Mouse (Mus musculus) kidney, embryonic 15.5 days (tissue): Measurements from ENCODE around the gene Aarsd1. TPM values are rescaled to one million over a fixed set of nuclear protein-coding genes. Genes with fewer than 3 reads are reported as not detected.
"Not testable (repeated sequence)": the region's sequence is repeated elsewhere in the genome, so short reads cannot be mapped to it uniquely, and the experiment has no call there.

Experiments
- ATAC-seq: fragments of 200-750 bp; cut with Nextera tagmentation; replicated peaks from 2 replicates; pipeline ENCODE4 v1.8.0; 2017; ENCODE audit warnings: moderate TSS enrichment; ENCODE audit not compliant: low FRiP score
- H3K27ac ChIP-seq: fragments of 300-500 bp; sonication (generic); 2 replicates; pipeline ENCODE4 v1.5.1; 2015; ENCODE audit warnings: mild to moderate bottlenecking, inconsistent platforms
- H3K27me3 ChIP-seq: fragments of 300-500 bp; sonication (generic); 2 replicates; pipeline ENCODE4 v1.6.1; 2015; ENCODE audit warnings: inconsistent platforms
- H3K36me3 ChIP-seq: fragments of 300-500 bp; sonication (generic); 2 replicates; pipeline ENCODE4 v1.6.1; 2015; ENCODE audit warnings: inconsistent platforms
- H3K4me1 ChIP-seq: fragments of 300-500 bp; sonication (generic); 2 replicates; pipeline ENCODE4 v1.6.1; 2015; ENCODE audit warnings: inconsistent platforms
- H3K4me2 ChIP-seq: fragments of 300-500 bp; sonication (generic); 2 replicates; pipeline ENCODE4 v1.6.1; 2015; ENCODE audit warnings: moderate library complexity, mild to moderate bottlenecking, inconsistent platforms
- H3K4me3 ChIP-seq: fragments of 300-500 bp; sonication (generic); replicated peaks from 2 replicates; pipeline ENCODE4 v1.5.1; 2015; ENCODE audit warnings: mild to moderate bottlenecking, inconsistent platforms
- H3K9ac ChIP-seq: fragments of 300-500 bp; sonication (generic); 2 replicates; pipeline ENCODE4 v1.6.1; 2015; ENCODE audit warnings: mild to moderate bottlenecking, inconsistent platforms
- H3K9me3 ChIP-seq: fragments of 300-500 bp; sonication (generic); replicated peaks from 2 replicates; pipeline ENCODE4 v1.6.1; 2016; ENCODE audit warnings: inconsistent platforms
- WGBS: fragments of 180-500 bp; shearing (Covaris S2); methylation state at CpG from one replicate; pipeline ENCODE4 v1.1.7; 2015; ENCODE audit warnings: mixed read lengths; 5-methylcytosine and 5-hydroxymethylcytosine counted together
- polyA plus RNA-seq: library from polyadenylated mRNA; unstranded; fragments of >200 nt; fragmentation: Nextera tagmentation; extraction: Ambion mirVana; gene quantifications from 2 replicates; pipeline ENCODE4 v1.2.1, GENCODE M21; 2015

Aarsd1 gene
- polyA plus RNA-seq, 1 experiment from 2014 or later = 87.2 TPM

DNA sequence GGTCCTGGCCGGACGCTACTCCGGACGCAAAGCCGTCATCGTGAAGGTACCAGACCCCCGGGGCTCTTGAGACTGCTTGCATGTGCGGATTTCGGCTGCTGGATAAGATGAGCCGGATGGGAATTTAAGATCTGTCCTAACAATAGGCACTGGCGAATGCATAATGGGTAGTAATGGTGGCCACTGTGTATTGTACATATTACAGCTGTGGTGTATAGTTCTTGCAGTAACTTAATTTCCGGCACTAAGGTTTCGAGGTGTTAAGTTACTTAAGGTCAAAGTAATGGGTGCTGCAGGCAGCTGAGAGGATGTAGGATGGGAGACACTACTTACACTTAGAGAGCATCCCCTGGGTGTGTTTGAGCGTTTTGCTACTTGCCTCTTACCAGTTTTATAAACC, 25.3 kb upstream of the Aarsd1 start:
- Histone ChIP-seq H3K36me3 (peaks cover 34% of the 10 kb centered on the region), H3K4me1 (peaks cover 26% of the 10 kb centered on the region), H3K4me2 (peak overlapping the region; percentile 81), H3K9ac (peak overlapping the region; percentile 89), H3K27ac (peak overlapping the region; percentile 93), H3K27me3 (no peaks in the 10 kb centered on the region), H3K4me3 (peak overlapping the region; percentile 87), H3K9me3 (no peaks in the 10 kb centered on the region)
- WGBS = under 1% methylated on average over 14 of the region's 14 CpGs
- no peak for ATAC-seq

DNA sequence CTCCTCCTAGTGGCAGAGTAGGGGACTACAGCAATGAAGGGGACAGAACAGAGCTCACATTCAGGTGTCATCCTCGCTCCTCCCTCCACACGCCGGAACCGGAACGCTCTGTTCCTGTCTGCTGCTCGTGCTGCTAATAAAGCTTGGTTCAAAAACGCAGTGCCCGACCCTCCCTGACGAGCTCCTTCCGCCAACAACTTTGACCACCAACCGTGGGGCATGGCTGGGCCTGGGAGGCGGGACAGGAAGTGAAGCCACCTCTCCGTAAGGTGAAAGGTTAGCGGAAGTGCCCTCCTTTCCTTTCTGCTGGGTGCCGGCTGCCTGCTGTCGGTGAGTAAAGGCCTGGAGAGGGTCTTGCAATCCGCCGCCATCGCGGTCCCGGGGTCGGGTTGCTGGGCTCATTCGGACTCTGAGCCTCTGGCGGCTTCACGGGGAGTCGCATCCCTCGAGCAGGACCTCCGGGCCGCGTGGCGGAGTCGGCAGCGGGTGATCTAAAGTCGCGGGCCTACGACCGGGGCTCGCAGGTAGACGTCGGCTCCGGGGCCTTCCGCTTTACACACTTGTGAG, 24.8 kb upstream of the Aarsd1 start, which contains the start of gene Rpl27:
Gene Rpl27, plus strand, starts transcription at position 172 of the 567 bp plus-strand sequence.
- Histone ChIP-seq H3K27ac (peak within 1 kb of the TSS; percentile 93), H3K9me3 (no peaks in the 10 kb centered on the region), H3K4me3 (peak within 1 kb of the TSS; percentile 87), H3K36me3 (peaks cover 34% of the 10 kb centered on the region), H3K4me2 (peak within 1 kb of the TSS; percentile 81), H3K9ac (peak within 1 kb of the TSS; percentile 89), H3K27me3 (no peaks in the 10 kb centered on the region), H3K4me1 (peaks cover 21% of the 10 kb centered on the region)
- peak; percentile 98 for ATAC-seq
- 0% methylated on average over 42 of the region's 42 CpGs for WGBS

DNA sequence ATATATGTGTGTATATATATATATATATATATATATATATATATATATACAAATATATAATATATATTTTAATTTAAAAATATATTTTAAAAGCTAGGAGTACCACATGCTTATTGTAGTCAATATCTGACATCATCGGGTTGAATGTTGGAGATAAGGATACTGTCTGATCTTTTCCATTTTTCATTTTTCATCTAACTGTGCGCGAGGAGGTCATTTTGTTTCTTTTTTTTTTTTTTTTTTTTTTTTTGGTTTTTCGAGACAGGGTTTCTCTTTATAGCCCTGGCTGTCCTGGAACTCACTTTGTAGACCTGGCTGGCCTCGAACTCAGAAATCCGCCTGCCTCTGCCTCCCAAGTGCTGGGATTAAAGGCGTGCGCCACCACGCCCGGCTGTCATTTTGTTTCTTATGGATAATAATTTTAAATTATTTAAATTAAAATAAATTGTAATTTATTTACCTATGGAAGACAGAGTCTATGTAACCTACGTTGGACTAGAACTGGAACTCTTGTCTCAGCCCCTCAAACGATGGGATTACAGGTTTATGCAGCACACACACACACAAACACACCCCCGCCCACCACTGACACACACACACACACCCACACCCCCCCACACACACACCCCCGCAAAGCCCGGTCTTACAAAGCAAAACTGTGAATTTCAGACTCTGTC, 24.2 kb upstream of the Aarsd1 start:
- Histone ChIP-seq H3K36me3 (peaks cover 30% of the 10 kb centered on the region), H3K4me2 (peak overlapping the region; percentile 60), H3K4me3 (peak overlapping the region; percentile 87), H3K4me1 (peaks cover 21% of the 10 kb centered on the region)
- not testable (repeated sequence) for H3K9me3 ChIP-seq, H3K27me3 ChIP-seq, ATAC-seq, H3K27ac ChIP-seq, H3K9ac ChIP-seq
- 40% methylated on average over 15 of the region's 15 CpGs for WGBS

DNA sequence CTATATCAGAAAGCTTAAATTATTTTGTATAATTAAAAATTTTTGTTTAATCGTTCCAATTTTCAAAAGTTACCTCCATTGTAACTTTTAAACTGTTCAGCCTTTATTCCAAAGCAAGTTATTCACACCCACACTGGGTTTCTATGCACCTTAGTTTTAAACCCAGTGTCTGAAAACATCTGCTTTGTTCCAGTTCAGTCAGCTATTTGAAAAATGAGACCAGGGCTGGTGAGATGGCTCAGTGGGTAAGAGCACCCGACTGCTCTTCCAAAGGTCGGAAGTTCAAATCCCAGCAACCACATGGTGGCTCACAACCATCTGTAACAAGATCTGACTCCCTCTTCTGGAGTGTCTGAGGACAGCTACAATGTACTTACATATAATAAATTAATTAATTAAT, 20.6 kb upstream of the Aarsd1 start:
- not testable (repeated sequence) for H3K27ac ChIP-seq, H3K4me1 ChIP-seq, H3K4me3 ChIP-seq, H3K4me2 ChIP-seq, H3K27me3 ChIP-seq, H3K9me3 ChIP-seq, ATAC-seq, H3K9ac ChIP-seq
- H3K36me3 ChIP-seq = peaks cover 31% of the 10 kb centered on the region
- 47% methylated on average over 3 of the region's 3 CpGs for WGBS

DNA sequence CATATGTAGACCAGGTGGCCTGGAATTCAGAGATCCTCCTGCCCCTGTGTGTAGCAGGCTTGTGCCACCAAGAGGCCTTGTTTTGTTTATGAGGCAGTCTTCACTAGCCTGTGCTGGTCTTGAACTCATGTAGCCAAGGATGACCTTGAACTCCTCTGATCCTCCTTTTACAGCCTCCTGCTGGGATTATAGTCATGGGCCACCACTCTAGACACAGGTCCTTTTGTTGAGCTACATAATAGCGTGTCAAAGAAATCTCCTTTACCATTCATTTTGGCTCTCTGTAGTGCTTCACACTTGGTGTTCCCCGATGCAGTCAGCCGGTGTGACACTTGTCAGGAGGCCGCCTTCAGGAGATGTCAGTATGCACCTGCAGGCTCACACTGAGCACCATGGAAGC, 19.5 kb upstream of the Aarsd1 start:
- H3K27me3 ChIP-seq = no peaks in the 10 kb centered on the region
- H3K4me1 ChIP-seq = 0 out of 2 replicates have a peak, but pooled peaks cover 4% of the 10 kb centered on the region
- no peak overlapping the region for H3K4me2 ChIP-seq
- H3K4me3 ChIP-seq = no peak overlapping the region
- peaks cover 40% of the 10 kb centered on the region for H3K36me3 ChIP-seq
- no peaks in the 10 kb centered on the region for H3K9me3 ChIP-seq
- H3K9ac ChIP-seq = no peak overlapping the region
- no peak overlapping the region for H3K27ac ChIP-seq
- 90% methylated on average over 4 of the region's 4 CpGs for WGBS
- ATAC-seq = no peak

DNA sequence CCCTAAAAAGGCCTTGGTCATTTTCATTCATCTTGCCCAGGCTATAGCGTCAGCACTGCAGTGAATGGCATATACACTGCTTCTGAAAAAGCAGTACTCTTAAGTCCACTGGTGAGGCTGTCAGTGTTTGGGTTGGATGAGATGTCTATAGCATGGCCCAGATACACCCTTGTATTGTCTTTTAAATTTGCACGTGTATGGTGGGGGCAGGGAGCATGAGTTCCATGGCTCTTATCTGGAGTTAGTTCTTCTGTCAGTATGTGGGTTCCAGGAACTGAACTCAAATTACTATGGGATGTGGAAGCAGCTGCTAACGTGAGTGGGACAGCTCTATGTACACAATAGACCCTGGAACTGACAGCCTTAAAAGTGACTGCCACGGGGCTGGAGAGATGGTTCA, 18.4 kb upstream of the Aarsd1 start:
- WGBS = 87% methylated on average over 4 of the region's 4 CpGs
- no peaks in the 10 kb centered on the region for H3K9me3 ChIP-seq
- no peak overlapping the region for H3K4me3 ChIP-seq
- no peak overlapping the region for H3K27ac ChIP-seq
- ATAC-seq = no peak
- H3K27me3 ChIP-seq = no peaks in the 10 kb centered on the region
- H3K4me1 ChIP-seq = 0 out of 2 replicates have a peak, but pooled peaks cover 4% of the 10 kb centered on the region
- no peak overlapping the region for H3K4me2 ChIP-seq
- peaks cover 51% of the 10 kb centered on the region for H3K36me3 ChIP-seq
- H3K9ac ChIP-seq = no peak overlapping the region

DNA sequence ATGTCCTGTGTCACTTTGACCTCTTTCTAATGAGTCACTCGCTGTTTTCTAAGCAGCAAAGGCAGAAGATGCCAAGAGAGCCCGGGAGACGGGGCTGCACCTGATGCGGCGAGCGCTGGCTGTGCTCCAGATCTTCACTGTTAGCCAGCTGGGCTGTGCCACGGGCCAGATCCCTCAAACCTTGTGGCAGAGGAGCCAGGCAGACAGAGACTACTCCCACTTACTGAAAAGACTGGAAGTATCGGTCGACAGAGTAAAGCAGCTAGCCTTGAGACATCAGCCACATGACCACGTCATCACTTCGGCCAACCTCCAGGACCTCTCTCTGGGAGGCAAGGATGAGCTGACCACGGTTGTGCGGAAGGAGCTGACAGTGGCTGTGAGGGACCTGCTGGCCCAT, 16.0 kb upstream of the Aarsd1 start:
- H3K4me2 ChIP-seq = no peak overlapping the region
- H3K9me3 ChIP-seq = no peaks in the 10 kb centered on the region
- H3K4me1 ChIP-seq = 0 out of 2 replicates have a peak, but pooled peaks cover 4% of the 10 kb centered on the region
- no peaks in the 10 kb centered on the region for H3K27me3 ChIP-seq
- WGBS = 89% methylated on average over 13 of the region's 13 CpGs
- no peak overlapping the region for H3K4me3 ChIP-seq
- H3K36me3 ChIP-seq = peaks cover 70% of the 10 kb centered on the region
- no peak overlapping the region for H3K27ac ChIP-seq
- H3K9ac ChIP-seq = no peak overlapping the region
- ATAC-seq = no peak

DNA sequence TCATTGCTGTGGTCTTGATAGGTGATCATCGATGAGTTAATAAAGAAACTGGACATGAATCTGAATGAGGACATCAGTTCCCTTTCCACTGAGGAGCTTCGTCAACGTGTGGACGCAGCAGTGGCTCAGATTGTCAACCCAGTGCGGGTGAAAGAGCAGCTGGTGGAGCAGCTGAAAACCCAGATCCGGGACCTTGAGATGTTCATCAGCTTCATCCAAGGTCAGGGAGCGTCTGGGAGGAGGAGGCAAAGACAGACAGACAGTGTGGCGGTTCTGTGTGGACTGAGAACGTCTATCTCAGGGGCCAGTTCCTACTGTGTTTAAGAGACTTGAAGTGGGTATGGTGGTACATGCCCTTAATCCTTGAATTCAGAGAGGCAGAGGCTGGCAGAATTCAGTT, 13.9 kb upstream of the Aarsd1 start:
- Histone ChIP-seq H3K4me2 (no peak overlapping the region), H3K9me3 (no peaks in the 10 kb centered on the region), H3K36me3 (peaks cover 70% of the 10 kb centered on the region), H3K27ac (no peak overlapping the region), H3K27me3 (no peaks in the 10 kb centered on the region), H3K9ac (no peak overlapping the region), H3K4me3 (no peak overlapping the region), H3K4me1 (peaks cover 13% of the 10 kb centered on the region)
- no peak for ATAC-seq
- WGBS = 93% methylated on average over 9 of the region's 9 CpGs

DNA sequence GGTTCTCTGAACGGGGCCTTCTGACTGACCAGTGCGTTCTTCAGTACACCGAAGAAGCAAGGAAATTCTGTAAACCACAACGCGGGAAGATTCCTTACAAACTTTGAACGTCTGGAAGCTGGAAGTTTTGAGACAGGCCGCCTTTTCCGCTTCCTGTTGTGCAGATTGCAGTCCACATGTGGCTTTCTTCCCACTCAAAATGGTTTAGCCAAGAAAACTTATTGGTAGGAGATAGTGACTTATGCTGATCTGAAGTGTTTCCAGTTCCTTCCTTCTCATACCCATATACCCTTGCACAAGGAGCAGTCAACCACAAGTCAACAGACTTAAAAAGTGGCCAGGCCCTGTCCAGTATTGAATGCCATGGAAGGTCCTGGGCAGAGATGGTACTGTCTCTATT, 8.8 kb upstream of the Aarsd1 start:
- peaks cover 22% of the 10 kb centered on the region for H3K36me3 ChIP-seq
- H3K4me3 ChIP-seq = peak overlapping the region; percentile 98
- WGBS = 65% methylated on average over 8 of the region's 8 CpGs
- H3K4me2 ChIP-seq = peak overlapping the region; percentile 89
- no peaks in the 10 kb centered on the region for H3K9me3 ChIP-seq
- peaks cover 27% of the 10 kb centered on the region for H3K4me1 ChIP-seq
- no peaks in the 10 kb centered on the region for H3K27me3 ChIP-seq
- peak overlapping the region; percentile 80 for H3K9ac ChIP-seq
- no peak for ATAC-seq
- H3K27ac ChIP-seq = no peak overlapping the region

DNA sequence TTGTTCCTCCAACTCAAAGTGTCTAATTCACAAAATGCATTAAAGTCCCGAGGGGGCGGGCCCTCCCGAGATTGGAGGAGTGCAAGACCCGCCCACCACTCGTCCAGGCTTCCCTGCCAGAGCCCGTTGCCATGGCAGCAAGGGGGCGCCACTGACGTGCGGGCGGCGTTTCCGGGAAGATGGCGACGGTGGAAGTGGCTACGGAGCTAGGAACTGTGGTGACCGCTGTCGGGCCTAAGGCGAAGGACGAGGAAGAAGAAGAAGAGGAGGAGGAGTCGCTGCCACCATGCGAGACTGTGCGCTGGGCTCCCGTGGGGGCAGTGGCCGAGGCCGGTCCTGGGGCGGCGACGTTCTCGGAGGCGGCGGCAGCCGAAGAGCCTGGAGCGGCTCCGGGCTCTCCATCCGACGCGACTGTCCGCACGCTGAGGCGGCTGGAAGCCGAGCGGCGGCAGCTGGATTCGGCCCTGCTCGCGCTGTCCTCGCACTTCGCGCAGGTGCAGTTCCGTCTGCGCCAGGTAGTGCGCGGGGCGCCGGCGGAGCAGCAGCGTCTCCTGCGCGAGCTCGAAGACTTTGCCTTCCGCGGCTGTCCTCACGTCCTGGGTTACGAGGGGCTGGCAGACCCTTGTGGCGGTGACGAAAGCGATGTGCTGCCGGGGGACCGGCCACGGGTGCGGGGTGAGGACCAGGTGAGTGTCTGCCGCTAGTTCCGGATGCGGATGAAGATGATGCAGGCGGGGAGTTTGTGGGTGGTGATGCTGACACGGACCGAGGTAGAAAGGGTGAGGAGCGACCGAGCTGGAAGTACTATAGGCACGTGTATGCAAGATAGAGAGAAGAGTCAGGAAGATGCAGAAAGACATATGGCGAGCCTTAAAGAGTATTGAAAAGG, 7.8 kb upstream of the Aarsd1 start, which contains the start of the genes Rundc1 and Ptges3l:
Gene Rundc1, plus strand, starts transcription at position 161 of the 889 bp plus-strand sequence.
Gene Ptges3l, minus strand, starts transcription at position 409 of the 889 bp plus-strand sequence.
- Histone ChIP-seq H3K4me2 (peak within 1 kb of the TSS; percentile 89), H3K27ac (peak within 1 kb of the TSS; percentile 93), H3K4me3 (peak within 1 kb of the TSS; percentile 98), H3K9me3 (no peaks in the 10 kb centered on the region), H3K4me1 (peaks cover 27% of the 10 kb centered on the region), H3K9ac (peak within 1 kb of the TSS; percentile 80), H3K36me3 (peaks cover 12% of the 10 kb centered on the region), H3K27me3 (no peaks in the 10 kb centered on the region)
- ATAC-seq = peak; percentile 95
- WGBS = under 1% methylated on average over 81 of the region's 81 CpGs

DNA sequence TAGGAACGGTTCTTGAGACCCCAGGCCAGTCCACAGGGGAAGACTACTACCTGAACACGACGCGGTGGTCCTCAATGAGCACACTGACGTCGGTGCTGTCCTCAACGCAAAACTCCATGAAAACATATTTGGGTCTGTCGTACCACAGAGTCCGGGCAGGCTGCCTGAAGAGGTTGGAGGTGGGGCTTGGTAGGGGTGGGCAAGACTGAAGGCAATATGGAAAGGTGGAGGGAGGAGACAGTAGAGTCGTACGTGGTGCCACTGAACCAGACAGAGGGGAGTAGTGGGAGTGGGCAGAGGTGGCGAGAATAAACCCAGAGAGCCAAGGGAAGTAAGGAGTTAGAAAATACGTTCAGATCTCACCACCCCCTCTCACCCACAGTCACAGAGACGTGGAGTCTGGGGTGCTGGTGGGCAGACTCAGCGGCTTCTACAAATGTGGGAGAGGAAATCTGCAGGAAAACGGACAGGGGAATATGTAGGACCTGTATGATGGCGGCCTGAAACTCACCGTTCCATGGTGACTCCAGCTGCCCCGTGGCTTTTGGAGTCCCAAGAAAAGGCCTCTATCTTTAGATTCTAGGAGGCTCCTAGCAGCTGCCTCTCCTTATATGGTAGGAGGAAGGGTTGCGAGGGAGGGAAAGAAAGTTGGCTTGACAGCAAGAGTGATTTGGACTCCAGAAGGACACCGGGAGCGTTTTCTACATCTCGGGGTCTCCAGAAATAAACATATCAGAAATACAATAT, 6.9 kb upstream of the Aarsd1 start, which contains the start of gene Gm27029:
Gene Gm27029, minus strand, starts transcription at position 692 of the 747 bp plus-strand sequence.
- peak within 1 kb of the TSS; percentile 80 for H3K9ac ChIP-seq
- peaks cover 4% of the 10 kb centered on the region; the same call in 1 of the 2 replicates for H3K36me3 ChIP-seq
- peak within 1 kb of the TSS; percentile 98 for H3K4me3 ChIP-seq
- ATAC-seq = peak; percentile 58
- peaks cover 27% of the 10 kb centered on the region for H3K4me1 ChIP-seq
- H3K27me3 ChIP-seq = no peaks in the 10 kb centered on the region
- H3K9me3 ChIP-seq = no peaks in the 10 kb centered on the region
- H3K4me2 ChIP-seq = peak within 1 kb of the TSS; percentile 89
- H3K27ac ChIP-seq = peak within 1 kb of the TSS; percentile 93
- 4% methylated on average over 23 of the region's 23 CpGs for WGBS
